Mouse (Mus musculus) cerebral cortex, adult 2 months (tissue): ENCODE data around the gene Ttc1.

Experiments used
- WGBS: fragments of 180-500 bp; shearing (Covaris S2); methylation state at CpG from one replicate; pipeline ENCODE4 v1.1.7; 2018; 5-methylcytosine and 5-hydroxymethylcytosine counted together

Ttc1 gene

DNA sequence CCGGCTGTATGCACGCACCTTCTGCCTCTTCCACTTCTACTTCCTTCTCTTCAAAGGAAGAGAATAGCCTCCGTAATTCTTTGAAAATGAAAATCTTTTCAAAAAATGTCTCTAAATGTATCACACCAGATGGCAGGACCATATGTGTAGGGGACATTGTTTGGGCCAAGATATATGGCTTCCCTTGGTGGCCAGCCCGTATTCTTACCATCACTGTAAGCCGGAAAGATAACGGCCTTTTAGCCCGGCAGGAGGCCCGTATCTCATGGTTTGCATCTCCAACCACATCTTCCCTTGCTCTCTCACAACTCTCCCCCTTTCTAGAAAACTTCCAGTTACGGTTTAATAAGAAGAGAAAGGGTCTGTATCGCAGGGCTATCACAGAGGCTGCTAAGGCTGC lies 42.1 kb downstream of the Ttc1 start:
- 71% methylated on average over 10 of the region's 10 CpGs for WGBS

DNA sequence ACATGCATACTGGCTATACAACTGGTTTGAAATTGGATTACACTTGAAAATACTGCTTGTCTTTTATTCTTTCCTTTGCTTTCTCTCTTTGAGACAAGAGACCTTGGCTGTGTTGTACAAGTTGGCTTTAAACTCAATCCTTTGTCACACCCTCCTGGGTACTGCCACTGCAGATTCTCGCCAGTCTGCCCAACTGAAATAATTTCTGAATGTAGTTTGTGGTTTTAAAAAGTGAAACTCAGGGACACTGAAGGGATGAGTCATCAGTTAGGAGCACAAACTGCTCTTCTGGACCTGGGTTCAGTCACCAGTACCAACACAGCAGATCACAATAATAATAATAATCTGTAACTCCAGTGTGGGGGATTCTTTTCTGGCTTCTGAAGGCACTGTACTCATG lies 44.3 kb downstream of the Ttc1 start:
- WGBS: 21% methylated on average over 1 of the region's 1 CpGs

DNA sequence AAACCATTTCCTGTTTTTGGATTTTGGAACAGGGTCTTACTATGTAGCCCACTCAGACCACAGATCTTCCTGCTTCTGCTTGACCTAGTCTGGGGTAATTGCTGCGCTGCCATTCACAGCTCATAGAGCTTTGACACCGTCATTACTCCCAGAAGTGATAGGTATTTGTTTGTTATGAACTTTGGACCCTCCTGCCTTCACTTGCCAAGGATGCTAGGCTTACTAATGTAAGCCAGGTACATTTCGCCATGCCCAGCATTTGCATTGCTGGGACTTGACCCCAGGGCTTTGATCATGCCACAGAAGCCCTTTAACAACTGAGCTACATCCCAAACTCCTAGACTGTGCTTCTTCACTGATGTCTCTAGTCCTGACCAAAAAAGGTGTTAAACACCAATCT lies 47.5 kb downstream of the Ttc1 start:
- WGBS: 100% methylated on average over 3 of the region's 3 CpGs

DNA sequence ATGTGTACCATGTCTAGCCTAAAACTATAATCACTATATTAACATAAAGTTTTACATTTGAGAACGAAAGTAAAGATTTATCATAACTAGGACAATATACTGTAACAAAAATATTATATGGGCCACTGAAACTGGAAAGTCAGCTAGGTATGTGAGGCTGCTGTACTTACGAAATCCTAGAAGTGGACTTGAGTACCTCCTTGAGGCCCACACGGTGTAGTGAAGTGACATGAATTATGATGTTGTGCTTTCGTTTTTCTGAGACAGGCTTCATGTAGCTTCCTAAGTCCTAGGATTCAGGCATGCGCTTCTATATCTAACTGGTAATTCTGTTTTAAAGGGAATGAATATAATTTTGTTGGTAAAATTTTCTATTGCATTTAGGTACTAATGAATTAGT lies 49.2 kb downstream of the Ttc1 start:
- 76% methylated on average over 5 of the region's 5 CpGs for WGBS

DNA sequence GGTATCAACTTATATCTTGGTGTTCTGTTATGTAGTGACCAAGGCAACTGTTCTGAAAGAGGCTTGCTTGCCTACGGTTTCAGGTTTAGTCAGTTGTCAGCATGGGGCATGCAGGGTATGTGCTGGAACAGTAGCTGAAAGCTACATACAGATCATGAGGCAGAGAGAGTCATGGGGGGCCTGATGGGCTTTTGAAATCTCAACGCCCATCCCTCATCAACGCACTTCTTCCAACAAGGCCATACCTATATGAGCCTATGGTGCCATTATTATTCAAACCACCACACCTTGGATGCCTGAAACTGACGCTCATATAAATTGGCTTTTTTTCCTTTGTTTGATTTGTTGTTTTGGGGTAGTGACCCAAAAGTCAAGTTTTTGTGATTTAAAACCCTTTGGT lies 51.2 kb downstream of the Ttc1 start:
- WGBS: 92% methylated on average over 4 of the region's 4 CpGs

DNA sequence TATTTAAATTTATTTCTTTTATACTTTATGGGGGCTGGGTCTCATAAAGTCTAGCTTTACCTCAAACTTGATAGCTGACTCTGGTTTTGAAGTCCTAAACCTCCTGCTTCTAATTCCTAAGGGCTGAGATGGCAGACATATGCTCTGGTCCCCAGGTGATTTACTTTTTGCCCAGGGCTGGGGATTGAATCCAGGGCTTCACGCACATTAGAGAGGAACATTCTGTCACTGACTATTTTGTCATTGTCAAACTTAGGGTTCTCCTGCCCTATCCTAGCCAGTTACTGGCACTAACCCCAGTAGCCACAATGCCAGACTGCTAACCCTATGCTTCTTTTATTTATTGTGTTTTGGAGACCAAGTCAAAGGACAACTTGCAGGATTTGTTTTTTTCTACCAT lies 59.0 kb downstream of the Ttc1 start:
- WGBS: 86% methylated on average over 1 of the region's 1 CpGs

DNA sequence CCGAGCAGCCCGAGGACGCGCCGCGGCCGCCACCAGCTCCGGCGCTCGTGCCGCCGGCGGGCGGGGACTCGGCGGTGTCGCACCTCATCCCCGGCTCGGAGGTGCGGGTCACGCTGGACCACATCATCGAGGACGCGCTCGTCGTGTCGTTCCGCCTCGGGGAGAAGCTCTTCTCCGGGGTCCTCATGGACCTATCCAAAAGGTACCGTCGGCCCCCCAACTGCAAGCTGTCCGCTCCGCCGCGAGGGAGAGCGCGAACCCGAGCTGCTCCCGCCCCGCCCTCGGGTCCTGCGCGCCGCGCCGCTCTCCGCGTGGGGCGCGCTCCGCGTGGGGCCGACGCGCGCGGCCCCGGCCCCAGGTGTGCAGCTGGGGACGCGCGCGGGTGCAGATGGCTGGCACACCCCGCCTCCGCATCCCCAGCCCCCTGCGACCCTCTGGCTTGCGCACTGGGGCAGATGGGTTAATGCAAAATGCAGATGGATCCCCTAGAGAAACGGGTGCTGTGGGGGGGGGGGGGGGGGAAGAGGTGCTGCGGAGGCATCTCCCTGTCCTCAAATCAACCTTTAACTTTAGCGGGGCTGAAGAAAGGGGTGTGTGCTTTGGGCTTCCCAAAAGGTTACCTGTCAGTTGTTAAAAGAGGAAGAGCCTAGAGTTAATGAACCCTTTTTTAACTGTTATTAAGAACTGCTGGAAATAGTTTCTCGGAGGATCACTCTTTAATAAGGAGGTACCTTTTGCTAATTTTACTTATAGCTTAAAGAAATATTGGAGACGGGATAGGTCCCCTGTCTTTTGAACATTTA lies 65.2 kb downstream of the Ttc1 start:
- 1% methylated on average over 70 of the region's 72 CpGs for WGBS

DNA sequence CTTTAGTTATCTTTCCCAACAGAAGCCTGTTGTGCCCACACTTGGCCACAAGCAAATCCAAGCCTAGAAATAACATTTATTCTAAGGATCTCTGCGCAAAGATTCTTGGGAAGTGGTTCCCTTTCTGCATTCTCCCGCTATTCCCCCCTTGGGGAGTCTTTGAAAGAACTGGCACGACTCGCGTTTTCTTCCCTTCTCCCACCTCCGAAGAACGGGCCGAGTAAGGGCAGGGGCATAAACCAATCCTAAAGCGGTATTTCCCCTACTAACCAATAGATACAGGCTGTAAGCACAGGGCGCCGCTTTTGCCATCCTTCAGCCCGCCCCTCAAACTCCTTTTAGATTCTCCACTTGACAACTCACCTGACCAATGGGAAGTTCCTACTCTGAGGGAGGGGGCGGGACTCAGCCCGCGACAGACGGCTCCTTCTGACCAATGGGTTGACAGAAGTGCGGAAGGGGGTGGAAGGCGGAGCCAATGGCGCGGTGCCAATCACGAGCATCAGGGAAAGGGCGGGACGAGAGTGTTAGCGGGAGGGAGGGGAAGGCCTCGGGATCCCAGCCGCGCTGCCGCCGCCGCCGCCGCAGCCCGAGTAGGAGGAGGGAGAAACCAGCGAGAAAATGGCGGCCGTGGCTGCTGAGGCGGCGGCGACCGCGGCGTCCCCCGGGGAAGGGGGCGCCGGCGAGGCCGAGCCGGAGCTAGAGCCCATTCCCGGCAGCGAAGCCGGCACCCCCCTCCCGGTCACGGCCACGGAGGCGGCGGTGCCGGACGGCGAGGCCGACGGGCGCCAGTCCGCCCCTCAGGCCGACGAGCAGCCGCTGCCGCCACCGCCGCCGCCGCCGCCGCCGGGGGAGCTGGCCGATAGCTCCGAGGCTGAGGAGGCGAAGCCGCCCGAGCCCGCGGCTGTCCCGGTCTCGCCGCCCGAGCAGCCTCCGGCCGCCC lies 66.1 kb downstream of the Ttc1 start, which contains the start of gene Pwwp2a:
Gene Pwwp2a, plus strand, starts transcription at position 527 of the 943 bp plus-strand sequence.
- under 1% methylated on average over 82 of the region's 87 CpGs for WGBS
